18 mouse cellular contexts compared by ENCODE assay signal in the genomic region with DNA sequence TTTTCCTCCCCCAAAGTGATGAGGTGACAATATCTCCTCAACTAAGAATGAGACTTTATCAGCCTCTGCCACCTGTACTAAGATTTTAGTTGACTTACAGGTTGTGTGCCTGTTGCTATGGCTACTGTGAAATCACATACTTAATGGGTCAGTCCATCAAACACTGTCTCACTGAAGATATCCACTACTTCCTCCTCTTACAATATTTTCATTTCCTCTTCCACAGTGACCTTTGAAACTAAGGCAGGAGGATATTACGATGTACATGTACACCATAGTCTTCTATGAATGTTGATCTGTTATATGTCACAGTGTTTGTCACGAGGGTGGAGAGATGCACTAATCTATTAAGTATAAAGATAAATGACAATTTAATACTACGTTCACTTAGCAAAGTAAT.
"Had no signal": no experiment of that assay in that cellular context is flagged by ENCODE, and none has a peak within 500 bp of the region (broad histone marks: within the 10 kb centered on the region; RNA-seq: fewer than 3 reads in every experiment).

No protein-coding gene starts in this region.

- H3K9me3 ChIP-seq: midbrain, embryonic 10.5 days; midbrain, embryonic 13.5 days; midbrain, embryonic 15.5 days; neural tube, embryonic 13.5 days; neural tube, embryonic 15.5 days had no signal

- H3K4me1 ChIP-seq: midbrain, embryonic 10.5 days; midbrain, embryonic 13.5 days; midbrain, embryonic 15.5 days; neural tube, embryonic 13.5 days; neural tube, embryonic 15.5 days had no signal

- H3K27ac ChIP-seq: midbrain, embryonic 10.5 days; midbrain, embryonic 13.5 days; midbrain, embryonic 15.5 days; neural tube, embryonic 13.5 days; neural tube, embryonic 15.5 days had no signal

- ATAC-seq: midbrain, embryonic 13.5 days; midbrain, embryonic 15.5 days had no signal

- H3K36me3 ChIP-seq: midbrain, embryonic 10.5 days; midbrain, embryonic 13.5 days; midbrain, embryonic 15.5 days; neural tube, embryonic 13.5 days; neural tube, embryonic 15.5 days had no signal

- H3K27me3 ChIP-seq: midbrain, embryonic 13.5 days; midbrain, embryonic 15.5 days; neural tube, embryonic 13.5 days; neural tube, embryonic 15.5 days had no signal

- H3K4me2 ChIP-seq: lung, embryonic 14.5 days; midbrain, embryonic 13.5 days; midbrain, embryonic 15.5 days; neural tube, embryonic 13.5 days; neural tube, embryonic 15.5 days had no signal

- DNase-seq: lung, adult 18-20 months; lung, embryonic 14.5 days; lung, postnatal 10 days; lung, postnatal 4 days; retina, postnatal 1 day; right cerebral cortex, adult 18-20 months; right cerebral cortex, postnatal 25 days; right cerebral cortex, postnatal 4 days; spleen, adult 18-20 months; thymus, adult 18-20 months; thymus, postnatal 14 days; thymus, postnatal 36 days had no signal

- H3K9ac ChIP-seq: lung, embryonic 14.5 days; midbrain, embryonic 13.5 days; midbrain, embryonic 15.5 days; neural tube, embryonic 13.5 days; neural tube, embryonic 15.5 days had no signal

- H3K4me3 ChIP-seq: midbrain, embryonic 10.5 days; midbrain, embryonic 13.5 days; midbrain, embryonic 15.5 days; myocyte; neural tube, embryonic 13.5 days; neural tube, embryonic 15.5 days had no signal
